In the genomic region with DNA sequence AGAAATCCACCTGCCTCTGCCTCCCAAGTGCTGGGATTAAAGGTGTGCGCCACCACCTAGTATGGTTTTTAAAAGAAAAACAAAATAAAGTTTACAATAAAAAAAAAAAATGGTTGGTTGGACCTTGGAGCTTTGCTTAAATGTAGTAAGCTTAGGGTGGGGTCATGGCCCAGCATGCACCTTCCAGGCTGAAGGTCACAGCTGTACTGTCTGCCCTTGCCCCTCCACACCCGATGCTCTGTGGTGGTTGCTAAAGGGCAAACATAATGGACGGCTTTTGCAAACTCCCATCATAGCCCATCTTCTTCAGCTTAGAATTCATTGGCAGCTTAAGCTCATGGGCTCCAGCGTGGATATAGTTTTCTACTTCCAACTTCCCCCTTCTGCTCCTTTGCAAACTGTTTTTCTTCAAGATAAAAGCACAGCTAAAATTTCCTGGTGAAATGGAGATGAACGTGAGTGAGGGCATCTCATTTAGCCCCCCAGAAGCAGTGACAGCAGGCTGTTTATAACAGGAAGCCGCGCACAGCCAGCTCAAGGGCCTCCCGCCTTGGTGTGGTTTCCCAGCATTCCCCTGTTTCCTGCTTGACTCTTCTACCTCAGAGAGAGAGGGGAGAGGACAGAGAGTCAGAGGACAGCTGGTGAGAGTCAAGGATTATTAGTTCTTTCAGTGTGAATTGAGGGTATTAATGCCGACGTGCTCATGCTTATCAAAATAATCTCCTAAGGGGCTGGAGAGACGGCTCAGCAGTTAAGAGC, we compare ENCODE assay signal across 9 mouse cellular contexts. TPM values are rescaled to one million over a fixed set of nuclear protein-coding genes. Genes with fewer than 3 reads are reported as not detected.
DNase-seq lines count a peak whose midpoint lies in the region; ATAC-seq and TF ChIP-seq lines count a peak whose summit lies in the region.
"Had no signal": no experiment of that assay in that cellular context is flagged by ENCODE, and none has a peak within 500 bp of the region (broad histone marks: within the 10 kb centered on the region; RNA-seq: fewer than 3 reads in every experiment).

No protein-coding gene starts in this region.

- TF ChIP-seq CTCF in G1E (IDR thresholded peaks at IDR 0.05; ENCODE audit: low read depth, low read length): no peak

- H3K9me3 ChIP-seq in G1E (replicated peaks): no peaks in the 10 kb centered on the region
- H3K9me3 ChIP-seq in intestine, embryonic 16.5 days (ENCODE audit: control insufficient read depth, low read length): no peaks in the 10 kb centered on the region
- no peaks in the 10 kb centered on the region for H3K9me3 ChIP-seq in forebrain, embryonic 10.5 days
- H3K9me3 ChIP-seq: limb, embryonic 15.5 days had no signal

- 51% methylated on average over 11 of the region's 11 CpGs for WGBS in intestine, embryonic 16.5 days
- WGBS in forebrain, embryonic 10.5 days: 81% methylated on average over 11 of the region's 11 CpGs

- no peak overlapping the region for H3K9ac ChIP-seq in intestine, embryonic 16.5 days (ENCODE audit: low read depth, low read length)
- H3K9ac ChIP-seq: limb, embryonic 15.5 days had no signal

- H3K36me3 ChIP-seq in G1E (replicated peaks): peaks cover 30% of the 10 kb centered on the region
- no peaks in the 10 kb centered on the region for H3K36me3 ChIP-seq in intestine, embryonic 16.5 days (ENCODE audit: control insufficient read depth, insufficient read depth, low read length)
- H3K36me3 ChIP-seq in forebrain, embryonic 10.5 days (replicated peaks): no peaks in the 10 kb centered on the region
- H3K36me3 ChIP-seq: limb, embryonic 15.5 days had no signal

- ATAC-seq in G1E (ENCODE audit: extremely low read depth, insufficient number of reproducible peaks, low FRiP score, poor library complexity, severe bottlenecking): peak; percentile 78
- peak; percentile 90 to 92 for ATAC-seq in hematopoietic stem cell, adult 5-6 weeks (replicated peaks in 1 of 2; ENCODE audit: insufficient read depth in 1 of 2, low FRiP score in 2 of 2, low TSS enrichment in 1 of 2, low read depth in 1 of 2, poor library complexity in 2 of 2, severe bottlenecking in 2 of 2)
- no peak for ATAC-seq in intestine, embryonic 16.5 days

- DNase-seq in 416B (ENCODE audit: low read depth) (peak; percentile 87), G1E (ENCODE audit: low spot score) (peak; percentile 29)
- peak; percentile 74 for DNase-seq in lung, postnatal 36 days
- DNase-seq in thymus, postnatal 25 days: peak; percentile 86
- DNase-seq in left cerebral cortex, postnatal 36 days (ENCODE audit: low spot score in 2 of 2): no peak
- no peak for DNase-seq in forebrain, embryonic 10.5 days (ENCODE audit: extremely low spot score, low spot score)

- H3K27ac ChIP-seq in intestine, embryonic 16.5 days (ENCODE audit: low read length): no peak overlapping the region; the same call in 1 of the 2 replicates
- no peak overlapping the region for H3K27ac ChIP-seq in forebrain, embryonic 10.5 days
- H3K27ac ChIP-seq: limb, embryonic 15.5 days had no signal

- H3K4me2 ChIP-seq in intestine, embryonic 16.5 days (ENCODE audit: low read depth, low read length): no peak overlapping the region
- H3K4me2 ChIP-seq: limb, embryonic 15.5 days had no signal

- peaks cover 45% of the 10 kb centered on the region for H3K4me1 ChIP-seq in G1E (ENCODE audit: insufficient read depth, low read depth, low read length)
- peaks cover 9% of the 10 kb centered on the region for H3K4me1 ChIP-seq in intestine, embryonic 16.5 days (ENCODE audit: control insufficient read depth, insufficient read depth, low read length)
- no peaks in the 10 kb centered on the region for H3K4me1 ChIP-seq in forebrain, embryonic 10.5 days
- H3K4me1 ChIP-seq: limb, embryonic 15.5 days had no signal

- intact Hi-C loops in left cerebral cortex, postnatal 36 days (cut with DNase I): no loop called here

- no peaks in the 10 kb centered on the region for H3K27me3 ChIP-seq in G1E (ENCODE audit: insufficient read depth, low read length)
- H3K27me3 ChIP-seq in intestine, embryonic 16.5 days (replicated peaks; ENCODE audit: control insufficient read depth, insufficient read depth, low read length): no peaks in the 10 kb centered on the region
- no peaks in the 10 kb centered on the region for H3K27me3 ChIP-seq in forebrain, embryonic 10.5 days (ENCODE audit: poor library complexity, severe bottlenecking)
- H3K27me3 ChIP-seq: limb, embryonic 15.5 days had no signal

- no peak overlapping the region for H3K4me3 ChIP-seq in G1E (ENCODE audit: low read depth, low read length)
- no peak overlapping the region for H3K4me3 ChIP-seq in intestine, embryonic 16.5 days (ENCODE audit: low read length)
- H3K4me3 ChIP-seq in forebrain, embryonic 10.5 days: no peak overlapping the region
- H3K4me3 ChIP-seq: limb, embryonic 15.5 days had no signal

RNA-seq across cellular contexts. Expression of gene Lrrc8b, which starts 27.7 kb away (rescaled TPM):
- 55.3 and 57.0 TPM in 2 replicates for total RNA-seq in G1E (2014; fragmentation: Nextera tagmentation)
- total RNA-seq in G1E (2017): 17.0 and 18.0 TPM in 2 replicates
- polyA plus RNA-seq in G1E (2012): 3.9 and 6.4 TPM in 2 replicates
- total RNA-seq in hematopoietic stem cell, adult 5-6 weeks (2017): 10.0 and 10.4 TPM in 2 replicates
- total RNA-seq in left cerebral cortex, postnatal 36 days (2021): 100 to 1,000 TPM in 1 of 2 experiments, 10 to 100 TPM in 1; 87.4 to 102 TPM
- polyA plus RNA-seq in intestine, embryonic 16.5 days (2015; fragmentation: Nextera tagmentation; extraction: Ambion mirVana): 3.1 and 3.7 TPM in 2 replicates
- 7.7 and 8.1 TPM in 2 replicates for polyA plus RNA-seq in forebrain, embryonic 10.5 days (2016; fragmentation: Nextera tagmentation; extraction: Ambion mirVana)

Comparison
In these comparisons a context has a peak if more than half of its experiments do, and no peak if none do; other contexts are left out.
1. DNase-seq: peak in 416B (single experiment), G1E (single experiment), lung, postnatal 36 days (single experiment) and thymus, postnatal 25 days (single experiment); none in left cerebral cortex, postnatal 36 days (0 of 2) and forebrain, embryonic 10.5 days (single experiment).